Mouse (Mus musculus) liver, embryonic 16.5 days (tissue): ENCODE measurements around the gene Strip2. TPM values are rescaled to one million over a fixed set of nuclear protein-coding genes. Genes with fewer than 3 reads are reported as not detected.

Experiments used
- ATAC-seq: fragments of 200-750 bp; cut with Nextera tagmentation; 2 replicates; pipeline ENCODE4 v1.8.0; 2017; ENCODE audit warnings: low read depth, mild to moderate bottlenecking, moderate number of reproducible peaks, moderate library complexity
- H3K27ac ChIP-seq: fragments of 300-500 bp; sonication (generic); 2 replicates; pipeline ENCODE4 v1.5.1; 2014; ENCODE audit warnings: mild to moderate bottlenecking, low read length
- H3K27me3 ChIP-seq: fragments of 300-500 bp; sonication (generic); 2 replicates; pipeline ENCODE4 v1.6.1; 2014; ENCODE audit warnings: low read depth, low read length, mixed read lengths; ENCODE audit not compliant: control insufficient read depth, insufficient read depth
- H3K36me3 ChIP-seq: fragments of 300-500 bp; sonication (generic); 2 replicates; pipeline ENCODE4 v1.6.1; 2014; ENCODE audit warnings: mild to moderate bottlenecking; ENCODE audit not compliant: control insufficient read depth, insufficient read depth
- H3K4me1 ChIP-seq: fragments of 300-500 bp; sonication (generic); 2 replicates; pipeline ENCODE4 v1.6.1; 2014; ENCODE audit warnings: low read depth, low read length, mixed read lengths; ENCODE audit not compliant: control insufficient read depth
- H3K4me2 ChIP-seq: fragments of 300-500 bp; sonication (generic); 2 replicates; pipeline ENCODE4 v1.6.1; 2014; ENCODE audit warnings: low read depth, low read length, mixed read lengths
- H3K4me3 ChIP-seq: fragments of 300-500 bp; sonication (generic); 2 replicates; pipeline ENCODE4 v1.5.1; 2014; ENCODE audit warnings: low read depth, mild to moderate bottlenecking, low read length
- H3K9ac ChIP-seq: fragments of 300-500 bp; sonication (generic); 2 replicates; pipeline ENCODE4 v1.6.1; 2014; ENCODE audit warnings: low read depth, low read length
- H3K9me3 ChIP-seq: fragments of 300-500 bp; sonication (generic); replicated peaks from 2 replicates; pipeline ENCODE4 v1.6.1; 2016; ENCODE audit warnings: low read length; ENCODE audit not compliant: control insufficient read depth
- WGBS: fragments of 180-500 bp; shearing (Covaris S2); extraction: QIAGEN DNeasy Blood & Tissue Kit; methylation state at CpG from one replicate; pipeline ENCODE4 v1.1.7; 2014; ENCODE audit not compliant: insufficient replicate concordance; 5-methylcytosine and 5-hydroxymethylcytosine counted together
- polyA plus RNA-seq: library from polyadenylated mRNA; unstranded; fragments of >200 nt; fragmentation: Nextera tagmentation; extraction: Ambion mirVana; gene quantifications from 2 replicates; pipeline ENCODE4 v1.2.1, GENCODE M21; 2015

Strip2 gene
- polyA plus RNA-seq, 1 experiment from 2014 or later: 0.37 TPM

DNA sequence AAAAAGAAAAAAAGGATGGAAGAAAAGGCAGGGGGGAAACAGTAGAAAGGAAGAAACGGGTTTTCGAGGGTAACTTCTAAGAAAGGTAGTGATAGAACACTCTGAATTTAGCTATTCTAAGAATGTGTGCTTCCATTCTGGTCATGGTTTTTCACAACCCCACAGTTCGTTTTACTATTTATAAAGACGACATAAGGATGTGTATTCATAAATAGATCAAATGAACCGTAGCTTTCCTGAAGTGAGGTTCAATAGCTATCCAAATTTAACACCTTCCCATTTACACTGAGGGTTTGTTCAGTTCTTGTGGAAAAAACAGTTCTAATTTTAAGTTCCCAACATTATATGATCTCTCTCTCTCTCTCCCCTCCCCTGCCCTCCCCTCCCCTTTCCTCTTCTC, 56.5 kb downstream of the Strip2 start:
- no peak overlapping the region for H3K4me2 ChIP-seq
- H3K36me3 ChIP-seq: no peaks in the 10 kb centered on the region
- ATAC-seq: no peak
- WGBS: 61% methylated on average over 5 of the region's 5 CpGs
- H3K9ac ChIP-seq: no peak overlapping the region
- no peaks in the 10 kb centered on the region for H3K9me3 ChIP-seq
- no peak overlapping the region for H3K4me3 ChIP-seq
- H3K27ac ChIP-seq: no peak overlapping the region
- no peaks in the 10 kb centered on the region for H3K4me1 ChIP-seq
- no peaks in the 10 kb centered on the region for H3K27me3 ChIP-seq

DNA sequence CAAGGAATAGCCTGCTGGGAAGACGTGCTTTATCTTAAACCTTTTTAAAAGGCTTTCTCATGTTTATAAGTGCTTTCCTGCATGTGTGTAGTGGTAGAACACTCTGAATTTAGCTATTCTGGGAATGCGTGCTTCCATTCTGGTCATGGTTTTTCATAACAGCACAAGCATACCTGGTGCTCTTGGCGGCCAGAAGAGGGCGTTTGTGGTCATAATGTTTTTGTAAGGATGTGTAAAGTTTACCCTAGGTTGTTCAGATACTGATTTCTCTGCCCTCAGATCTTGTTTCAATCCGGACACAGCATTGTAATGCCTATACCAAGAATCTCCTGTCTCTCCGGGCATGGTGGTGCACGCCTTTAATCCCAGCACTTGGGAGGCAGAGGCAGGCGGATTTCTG, 58.0 kb downstream of the Strip2 start:
- WGBS: 53% methylated on average over 8 of the region's 8 CpGs
- ATAC-seq: no peak
- Histone ChIP-seq H3K4me3 (no peak overlapping the region), H3K4me1 (no peaks in the 10 kb centered on the region), H3K27me3 (no peaks in the 10 kb centered on the region), H3K9me3 (no peaks in the 10 kb centered on the region), H3K27ac (no peak overlapping the region), H3K4me2 (no peak overlapping the region), H3K36me3 (no peaks in the 10 kb centered on the region), H3K9ac (no peak overlapping the region)

DNA sequence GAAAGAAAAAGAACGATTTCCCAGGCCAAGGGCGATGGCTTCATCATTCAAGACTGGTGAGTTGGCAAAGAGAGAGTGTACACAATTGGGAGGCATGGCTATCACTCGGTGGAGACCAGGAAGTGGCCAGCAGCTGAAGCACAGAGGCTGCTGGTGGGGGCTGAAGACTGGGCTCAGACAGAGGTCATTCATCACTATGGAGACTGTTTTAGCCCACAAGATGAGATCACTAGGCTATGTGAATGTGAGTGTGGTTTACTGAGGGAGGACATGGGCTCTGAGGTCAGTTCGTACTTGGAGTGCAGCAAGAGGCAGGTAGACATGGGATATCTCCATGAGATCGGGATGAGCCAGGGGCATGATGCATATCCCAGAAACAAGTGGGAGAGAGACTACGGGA, 63.6 kb downstream of the Strip2 start:
- no peak overlapping the region for H3K9ac ChIP-seq
- no peak overlapping the region for H3K27ac ChIP-seq
- H3K4me3 ChIP-seq: no peak overlapping the region
- WGBS: 60% methylated on average over 6 of the region's 6 CpGs
- no peaks in the 10 kb centered on the region for H3K36me3 ChIP-seq
- no peak overlapping the region for H3K4me2 ChIP-seq
- peaks cover 2% of the 10 kb centered on the region for H3K4me1 ChIP-seq
- H3K27me3 ChIP-seq: no peaks in the 10 kb centered on the region
- no peak for ATAC-seq
- H3K9me3 ChIP-seq: no peaks in the 10 kb centered on the region; the same call in 1 of the 2 replicates

DNA sequence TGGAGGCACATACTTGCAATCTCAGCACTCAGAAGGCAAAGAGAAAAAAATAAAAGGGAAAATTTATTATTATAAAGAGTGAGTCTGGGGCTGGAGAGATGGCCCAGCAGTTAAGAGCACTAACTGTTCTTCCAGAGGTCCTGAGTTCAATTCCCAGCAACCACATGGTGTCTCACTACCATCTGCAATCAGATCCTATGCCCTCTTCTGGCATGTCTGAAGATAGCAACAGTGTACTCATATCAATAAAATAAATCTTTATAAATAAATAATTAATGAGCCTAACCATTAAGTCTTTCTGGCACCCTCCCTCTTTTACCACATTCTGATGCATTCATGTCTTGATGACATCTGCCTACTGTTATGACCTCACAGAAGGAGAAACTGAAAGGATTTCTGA, 65.0 kb downstream of the Strip2 start:
- ATAC-seq: no peak
- Histone ChIP-seq H3K27me3 (no peaks in the 10 kb centered on the region), H3K36me3 (no peaks in the 10 kb centered on the region), H3K9ac (no peak overlapping the region), H3K4me3 (no peak overlapping the region), H3K4me2 (no peak overlapping the region), H3K4me1 (peaks cover 12% of the 10 kb centered on the region), H3K9me3 (no peaks in the 10 kb centered on the region; the same call in 1 of the 2 replicates), H3K27ac (no peak overlapping the region)

- whole genome bisulfite sequencing: under 1% methylated on average over 37 of the region's 37 CpGs
- H3K36me3 ChIP-seq: no peaks in the 10 kb centered on the region
These were observed 68.3 kb downstream of the Strip2 start for GRCm38 (mm10) chr6:29985058-29985498.

GRCm38 (mm10) chr6:29985504-29985903, 68.7 kb downstream of the Strip2 start:
- Histone ChIP-seq H3K4me1 (peaks cover 17% of the 10 kb centered on the region), H3K4me2 (peak overlapping the region; percentile 86), H3K9ac (peak overlapping the region; percentile 66), H3K27me3 (no peaks in the 10 kb centered on the region), H3K9me3 (no peaks in the 10 kb centered on the region; the same call in 1 of the 2 replicates), H3K27ac (peak overlapping the region; percentile 57; the same call in 1 of the 2 replicates), H3K4me3 (peak overlapping the region; percentile 64), H3K36me3 (no peaks in the 10 kb centered on the region)
- no peak for ATAC-seq
- WGBS: 2% methylated on average over 14 of the region's 14 CpGs

More at GRCm38 (mm10) chr6:29985058-29985498, 68.3 kb downstream of the Strip2 start:
- peak overlapping the region; percentile 66 for H3K9ac ChIP-seq
- H3K4me3 ChIP-seq: peak overlapping the region; percentile 64
- peak overlapping the region; percentile 57; the same call in 1 of the 2 replicates for H3K27ac ChIP-seq
- H3K27me3 ChIP-seq: no peaks in the 10 kb centered on the region
- H3K9me3 ChIP-seq: no peaks in the 10 kb centered on the region; the same call in 1 of the 2 replicates
- peak overlapping the region; percentile 86 for H3K4me2 ChIP-seq
- peaks cover 17% of the 10 kb centered on the region for H3K4me1 ChIP-seq
- ATAC-seq: peak; percentile 89

- Histone ChIP-seq H3K27me3 (no peaks in the 10 kb centered on the region), H3K9me3 (no peaks in the 10 kb centered on the region; the same call in 1 of the 2 replicates), H3K9ac (peak overlapping the region; percentile 66; the same call in 1 of the 2 replicates), H3K4me1 (peaks cover 17% of the 10 kb centered on the region), H3K4me2 (peak overlapping the region; percentile 86), H3K4me3 (peak overlapping the region; percentile 64), H3K27ac (peak overlapping the region; percentile 48; the same call in 1 of the 2 replicates), H3K36me3 (no peaks in the 10 kb centered on the region)
- 8% methylated on average over 6 of the region's 6 CpGs for WGBS
- no peak for ATAC-seq
These were observed 69.2 kb downstream of the Strip2 start for GRCm38 (mm10) chr6:29985986-29986385.

DNA sequence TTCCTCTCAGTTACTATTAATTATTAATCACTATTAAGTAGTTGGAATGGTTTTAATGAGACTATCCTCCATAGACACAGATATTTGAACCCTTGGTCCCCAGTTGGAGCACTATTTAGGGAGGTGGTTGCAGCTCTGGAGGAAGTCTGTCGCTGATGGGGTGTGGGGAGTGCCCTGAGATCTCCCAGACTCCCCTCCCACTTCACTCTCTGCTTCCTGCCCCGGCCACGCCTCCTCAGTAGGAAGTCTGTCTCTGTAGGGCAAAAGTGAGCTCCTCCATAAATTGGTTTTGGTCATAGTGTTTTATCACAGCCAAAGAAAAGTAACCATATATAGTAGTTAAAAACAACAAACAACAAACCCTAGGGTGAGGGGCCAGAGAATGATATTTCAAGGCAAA, 70.4 kb downstream of the Strip2 start:
- Histone ChIP-seq H3K27me3 (no peaks in the 10 kb centered on the region), H3K9ac (no peak overlapping the region), H3K36me3 (no peaks in the 10 kb centered on the region), H3K4me3 (no peak overlapping the region), H3K4me1 (peaks cover 17% of the 10 kb centered on the region), H3K9me3 (no peaks in the 10 kb centered on the region; the same call in 1 of the 2 replicates), H3K27ac (no peak overlapping the region), H3K4me2 (no peak overlapping the region)
- 15% methylated on average over 3 of the region's 3 CpGs for WGBS
- ATAC-seq: no peak

DNA sequence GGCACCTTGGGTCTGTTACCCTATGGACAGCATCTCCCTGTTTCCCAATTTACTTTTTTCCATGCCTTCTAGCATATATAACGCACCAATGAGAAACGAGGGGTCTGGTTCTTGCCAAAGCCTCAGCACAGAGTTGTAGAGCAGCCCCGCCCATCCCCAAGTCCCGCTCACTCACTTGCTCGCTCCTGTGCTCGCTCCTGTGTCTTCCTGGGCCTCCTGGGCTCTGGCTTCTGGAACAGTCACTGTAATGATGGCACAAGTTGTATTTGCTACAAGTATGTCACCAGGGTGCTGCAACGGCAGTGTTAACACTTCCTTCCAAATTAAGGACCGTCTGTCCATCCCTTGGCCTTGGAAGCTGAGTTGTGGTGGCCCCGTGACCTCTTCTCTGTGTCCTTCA, 81.3 kb downstream of the Strip2 start:
- H3K4me1 ChIP-seq: no peaks in the 10 kb centered on the region
- H3K4me3 ChIP-seq: no peak overlapping the region
- H3K9me3 ChIP-seq: no peaks in the 10 kb centered on the region
- H3K9ac ChIP-seq: no peak overlapping the region
- H3K4me2 ChIP-seq: no peak overlapping the region
- H3K27ac ChIP-seq: no peak overlapping the region
- no peaks in the 10 kb centered on the region for H3K27me3 ChIP-seq
- no peaks in the 10 kb centered on the region for H3K36me3 ChIP-seq
- 69% methylated on average over 9 of the region's 9 CpGs for whole genome bisulfite sequencing
- ATAC-seq: no peak
